ENCODE assay signal across 8 mouse cellular contexts in genomic region chr12:41487005-41487404, GRCm38 (mm10). TPM values are rescaled to one million over a fixed set of nuclear protein-coding genes. Genes with fewer than 3 reads are reported as not detected.
DNase-seq lines count a peak whose midpoint lies in the region; ATAC-seq and TF ChIP-seq lines count a peak whose summit lies in the region.

No protein-coding gene starts in this region.

- peak; percentile 94 for TF ChIP-seq CTCF in E14TG2a.4 (conservative IDR thresholded peaks at IDR 0.05; ENCODE audit: low read length)
- peak; percentile 94 for TF ChIP-seq CTCF in lung, postnatal 0 days (IDR thresholded peaks at IDR 0.05)

- no peak overlapping the region for H3K4me2 ChIP-seq in kidney, embryonic 14.5 days (replicated peaks; ENCODE audit: low read depth, low read length)
- no peak overlapping the region for H3K4me2 ChIP-seq in lung, postnatal 0 days (replicated peaks; ENCODE audit: low read depth, low read length)

- H3K9ac ChIP-seq in kidney, embryonic 14.5 days (ENCODE audit: low read depth, low read length) = no peak overlapping the region
- H3K9ac ChIP-seq in lung, postnatal 0 days (replicated peaks; ENCODE audit: low read depth) = no peak overlapping the region

- ATAC-seq in kidney, embryonic 14.5 days (ENCODE audit: low FRiP score, low TSS enrichment) = peak; percentile 56; the same call in 1 of the 2 replicates
- ATAC-seq in lung, postnatal 0 days = peak; percentile 45

- no peak overlapping the region for H3K4me3 ChIP-seq in kidney, embryonic 14.5 days (ENCODE audit: low read length)
- H3K4me3 ChIP-seq in E14TG2a.4 (replicated peaks; ENCODE audit: low read length) = no peak overlapping the region
- H3K4me3 ChIP-seq in lung, postnatal 0 days (ENCODE audit: low read depth, low read length) = no peak overlapping the region

- H3K36me3 ChIP-seq in kidney, embryonic 14.5 days (ENCODE audit: control insufficient read depth, insufficient read depth, low read length) = no peaks in the 10 kb centered on the region
- H3K36me3 ChIP-seq in E14TG2a.4 (ENCODE audit: insufficient read depth, low read length) = no peaks in the 10 kb centered on the region
- no peaks in the 10 kb centered on the region for H3K36me3 ChIP-seq in lung, postnatal 0 days (ENCODE audit: insufficient read depth, low read length)

- 23% methylated on average over 5 of the region's 5 CpGs for WGBS in kidney, embryonic 14.5 days
- 26% methylated on average over 5 of the region's 5 CpGs for WGBS in lung, postnatal 0 days

- H3K9me3 ChIP-seq in kidney, embryonic 14.5 days (ENCODE audit: control insufficient read depth, low read length) = no peaks in the 10 kb centered on the region
- H3K9me3 ChIP-seq in E14TG2a.4 (ENCODE audit: low read length) = no peaks in the 10 kb centered on the region
- no peaks in the 10 kb centered on the region for H3K9me3 ChIP-seq in lung, postnatal 0 days (ENCODE audit: low read length)

- H3K27ac ChIP-seq in kidney, embryonic 14.5 days (ENCODE audit: low read depth, low read length) = no peak overlapping the region
- H3K27ac ChIP-seq in lung, postnatal 0 days (ENCODE audit: low read length) = no peak overlapping the region

- peak; percentile 32; the same call in 1 of the 2 replicates for TF ChIP-seq EP300 in lung, postnatal 0 days (IDR thresholded peaks at IDR 0.05)

- DNase-seq in kidney, postnatal 10 days = no peak
- DNase-seq in 416B (ENCODE audit: low read depth) = peak; percentile 46
- peak; percentile 52 for DNase-seq in cerebellum, adult 8-10 months
- DNase-seq in lung, postnatal 0 days (ENCODE audit: low spot score) = peak; percentile 71
- no peak for DNase-seq in frontal cortex, postnatal 36 days (ENCODE audit: low spot score in 2 of 2)
- no peak for DNase-seq in urinary bladder, adult 2 months (ENCODE audit: low spot score)

- H3K4me1 ChIP-seq in kidney, embryonic 14.5 days (ENCODE audit: control insufficient read depth, insufficient read depth, low read length) = 0 out of 2 replicates have a peak, but pooled peaks cover 2% of the 10 kb centered on the region
- H3K4me1 ChIP-seq in E14TG2a.4 (replicated peaks; ENCODE audit: low read depth, low read length) = peaks cover 19% of the 10 kb centered on the region
- H3K4me1 ChIP-seq in lung, postnatal 0 days (ENCODE audit: insufficient read depth, low read depth, low read length) = 0 out of 2 replicates have a peak, but pooled peaks cover 2% of the 10 kb centered on the region

- H3K27me3 ChIP-seq in kidney, embryonic 14.5 days (ENCODE audit: control insufficient read depth, insufficient read depth, low read length) = peaks cover 4% of the 10 kb centered on the region; the same call in 1 of the 2 replicates
- peaks cover 3% of the 10 kb centered on the region; the same call in 1 of the 2 replicates for H3K27me3 ChIP-seq in E14TG2a.4 (ENCODE audit: insufficient read depth, low read length)
- H3K27me3 ChIP-seq in lung, postnatal 0 days (replicated peaks; ENCODE audit: insufficient read depth, low read length) = no peaks in the 10 kb centered on the region

RNA-seq across cellular contexts. Expression of gene Lrrn3, which starts 0.8 kb away (rescaled TPM):
- 2.3 and 3.7 TPM in 2 replicates for polyA plus RNA-seq in kidney, embryonic 14.5 days (2014; fragmentation: Nextera tagmentation; extraction: Ambion mirVana)
- 2.8 and 3.3 TPM in 2 replicates for polyA plus RNA-seq in lung, postnatal 0 days (2015; fragmentation: Nextera tagmentation; extraction: Ambion mirVana)
- polyA plus RNA-seq in urinary bladder, adult 2 months (2012; rRNA removed) = 0.96 and 1.1 TPM in 2 replicates

Comparison
In these comparisons a context has a peak if more than half of its experiments do, and no peak if none do; other contexts are left out.
1. DNase-seq: peak in 416B (single experiment), cerebellum, adult 8-10 months (single experiment) and lung, postnatal 0 days (single experiment); none in kidney, postnatal 10 days (single experiment), frontal cortex, postnatal 36 days (0 of 2) and urinary bladder, adult 2 months (single experiment).